Mouse (Mus musculus) fat pad, adult 2 months (tissue): Measurements from ENCODE around the gene Lrp2.

Source experiments
- DNase-seq: peaks from one replicate; pipeline ENCODE4 v3.0.0-alpha.2; 2011; ENCODE audit warnings: low read depth, low spot score; ENCODE audit errors: extremely low read depth

Lrp2 gene

GRCm38 (mm10) chr2:69414539-69414938 lies 171.3 kb downstream of the Lrp2 start:
- no peak for DNase-seq

DNA sequence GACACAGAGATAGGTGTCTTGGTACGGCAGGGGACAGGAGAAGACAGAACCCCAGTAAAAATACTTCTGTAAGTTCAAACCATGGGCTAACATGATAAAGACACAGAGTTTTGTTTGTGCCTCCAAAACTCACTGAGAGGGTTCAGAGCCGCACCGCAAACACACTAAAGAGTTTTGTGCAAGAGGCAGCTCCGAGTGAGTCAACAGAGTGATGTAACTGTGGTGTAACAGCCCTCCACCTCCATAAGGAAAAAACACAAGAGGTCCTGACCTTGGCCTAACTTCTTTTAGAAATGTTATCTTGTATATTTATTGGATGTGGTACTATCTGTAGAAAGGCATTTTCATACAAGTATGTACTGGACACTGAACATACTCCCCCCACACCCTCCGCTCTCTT lies 180.2 kb downstream of the Lrp2 start:
- no peak for DNase-seq

- DNase-seq, result no peak
These were observed 183.6 kb downstream of the Lrp2 start for GRCm38 (mm10) chr2:69402309-69402708.

- DNase-seq, result no peak
These were observed 184.0 kb downstream of the Lrp2 start for GRCm38 (mm10) chr2:69401891-69402290.

DNA sequence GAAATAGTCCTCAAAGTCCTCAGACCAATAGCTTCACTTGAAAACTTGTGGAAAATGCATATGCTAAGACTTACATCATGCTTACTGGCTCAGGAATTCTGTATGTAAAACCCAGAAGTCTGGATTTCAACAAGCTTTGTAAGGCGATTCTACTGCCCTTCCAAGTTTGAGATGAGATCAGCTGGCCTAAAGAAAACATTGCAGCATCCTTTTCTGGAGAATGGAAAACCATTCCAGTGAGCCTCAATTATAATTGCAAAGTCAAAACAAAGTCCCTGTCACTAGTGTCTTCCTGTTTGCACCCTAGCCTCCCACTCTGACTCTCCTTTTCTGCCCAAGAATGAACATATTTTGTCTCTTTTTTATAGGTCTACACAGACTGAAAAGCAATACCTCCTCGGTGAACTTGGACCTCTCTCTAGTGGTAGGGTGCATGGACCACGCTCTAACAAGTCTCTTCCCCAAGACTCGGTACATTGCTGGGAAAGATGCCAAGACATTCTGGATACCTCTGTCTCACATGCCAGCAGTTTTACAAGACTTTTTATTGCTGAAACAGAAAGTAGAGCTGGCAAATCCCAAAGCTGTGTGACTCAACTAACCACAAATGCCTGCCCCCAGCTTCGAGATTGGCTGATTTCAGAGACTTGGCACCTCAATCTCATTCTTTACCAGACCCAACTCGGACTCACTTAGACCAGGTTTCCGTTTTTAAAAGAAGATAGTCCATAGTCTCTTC lies 184.8 kb downstream of the Lrp2 start:
- DNase-seq, result no peak

DNA sequence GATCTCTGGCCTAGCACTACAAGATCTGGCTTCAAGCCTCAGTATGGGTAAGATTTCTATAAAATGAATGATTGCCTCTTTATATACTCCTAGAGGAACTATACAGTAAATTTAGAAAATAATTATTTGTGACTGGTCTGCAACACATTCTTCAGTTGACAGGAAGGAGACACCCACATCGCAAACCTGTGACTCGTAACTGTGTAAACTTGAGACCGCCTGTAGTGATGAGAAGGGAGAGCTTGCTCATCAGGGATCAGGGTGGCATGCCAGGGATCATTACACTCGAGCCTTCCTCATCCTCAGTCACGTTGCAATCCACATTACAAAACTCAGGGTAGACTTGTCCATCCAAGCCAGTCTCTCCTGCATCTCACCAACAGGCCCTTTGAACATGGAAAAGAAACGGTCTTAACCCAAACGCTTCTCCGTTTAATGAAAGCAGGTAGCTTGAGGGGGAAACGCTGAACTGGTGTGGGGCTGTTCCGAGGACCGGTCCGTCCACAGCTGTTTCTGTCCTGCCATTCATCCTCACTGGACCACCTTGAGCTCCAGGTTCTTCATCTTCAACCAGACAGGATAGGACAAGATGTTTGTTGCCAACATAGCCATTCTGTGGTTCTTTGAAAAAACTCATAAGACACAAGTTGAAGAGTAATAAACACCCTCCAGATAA lies 189.0 kb downstream of the Lrp2 start:
- DNase-seq, result no peak

DNA sequence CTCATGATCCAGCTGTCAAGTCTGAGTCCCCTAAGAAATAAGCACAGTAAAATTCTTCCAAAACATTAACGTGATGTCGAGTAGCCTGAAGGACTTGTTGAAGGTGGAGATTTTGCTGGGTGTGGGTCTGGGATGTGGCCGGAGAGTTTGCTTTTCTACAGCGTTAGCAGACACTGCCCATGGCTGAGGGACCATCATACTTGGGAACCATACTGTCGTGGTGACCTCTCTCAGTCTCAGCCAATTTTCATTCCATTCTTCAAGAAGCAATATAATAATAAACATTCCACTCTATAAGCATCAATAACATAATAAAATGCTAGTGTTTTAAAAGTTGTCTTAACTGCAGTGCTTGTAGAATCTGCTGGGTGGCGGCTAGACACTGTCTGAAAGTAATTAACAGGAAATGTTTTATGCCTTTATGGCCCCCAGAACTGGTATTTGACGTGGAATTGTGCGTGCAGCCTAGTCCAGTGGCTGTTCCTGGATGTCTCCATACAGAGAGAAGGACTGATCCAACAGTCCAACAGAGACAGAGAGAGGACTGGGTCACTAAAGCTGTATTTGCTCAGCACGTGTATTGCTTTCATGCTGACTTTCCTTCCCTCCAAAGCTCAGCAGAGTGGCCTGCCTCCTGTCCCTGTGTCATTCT lies 190.1 kb downstream of the Lrp2 start:
- DNase-seq, result no peak

- DNase-seq, result no peak
These were observed 191.9 kb downstream of the Lrp2 start for GRCm38 (mm10) chr2:69393947-69394346.

- no peak for DNase-seq
These were observed 199.6 kb downstream of the Lrp2 start for GRCm38 (mm10) chr2:69386118-69386871.

DNA sequence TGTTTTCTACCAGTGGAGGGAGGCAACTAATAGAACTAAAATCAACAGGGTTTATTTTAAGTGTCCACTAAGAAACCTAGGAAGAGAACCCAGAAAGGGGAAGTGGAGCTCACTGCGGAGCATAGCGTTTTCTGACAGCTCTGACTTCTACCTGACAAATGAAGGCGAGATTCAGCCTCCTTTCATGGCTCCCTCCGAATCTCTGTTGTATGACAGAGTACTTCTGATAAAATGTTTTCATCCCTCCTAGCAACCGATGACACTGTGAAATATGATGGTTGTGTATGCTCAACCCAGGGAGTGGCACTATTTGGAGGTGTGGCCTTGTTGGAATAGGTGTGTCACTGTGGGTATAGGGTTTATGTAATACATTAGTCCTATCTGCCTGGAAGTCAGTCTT lies 203.0 kb downstream of the Lrp2 start:
- DNase-seq, result no peak

DNA sequence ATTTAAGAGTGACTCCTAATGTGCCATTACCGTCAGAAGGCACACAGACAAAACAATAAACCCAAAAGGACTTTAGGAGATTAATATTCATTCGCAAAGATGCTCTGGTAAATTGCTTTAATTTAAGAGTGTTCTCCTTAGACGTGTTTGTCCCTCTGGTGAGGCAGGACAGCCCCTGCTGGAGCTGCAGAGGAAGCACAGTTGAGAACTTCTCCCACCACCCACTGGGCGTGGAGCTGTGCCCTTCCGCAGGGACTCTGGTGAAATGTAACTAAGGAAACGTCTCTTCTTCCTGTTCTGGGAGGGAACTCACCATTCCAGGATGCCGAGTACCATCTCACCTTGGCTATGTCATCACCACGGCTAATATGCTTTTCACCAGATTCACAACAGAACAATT lies 204.1 kb downstream of the Lrp2 start:
- no peak for DNase-seq

DNA sequence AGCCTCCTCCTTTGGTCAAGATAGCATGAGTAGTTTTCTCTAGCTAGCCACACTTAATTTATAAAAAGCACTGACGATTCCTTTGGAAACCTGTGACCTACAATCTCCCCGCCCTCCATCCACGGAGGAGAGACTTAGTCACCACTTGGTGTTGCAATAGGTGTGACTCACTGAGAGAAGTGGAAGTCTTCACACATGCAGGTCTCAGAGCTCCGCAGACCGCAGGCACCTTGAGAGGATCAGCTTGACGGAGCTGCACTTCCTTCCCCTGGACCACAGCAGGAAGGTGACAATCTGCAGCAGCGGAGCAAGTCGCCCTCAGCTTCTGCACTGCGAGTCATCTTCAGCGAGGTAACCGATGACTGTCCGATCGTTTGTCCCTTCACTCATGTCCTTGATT lies 205.6 kb downstream of the Lrp2 start, which contains the start of gene Dhrs9:
Gene Dhrs9 (plus strand): TSS at position 165 of the 400 bp plus-strand sequence.
- DNase-seq, result no peak

- no peak for DNase-seq
These were observed 206.1 kb downstream of the Lrp2 start for GRCm38 (mm10) chr2:69379801-69380200.

DNA sequence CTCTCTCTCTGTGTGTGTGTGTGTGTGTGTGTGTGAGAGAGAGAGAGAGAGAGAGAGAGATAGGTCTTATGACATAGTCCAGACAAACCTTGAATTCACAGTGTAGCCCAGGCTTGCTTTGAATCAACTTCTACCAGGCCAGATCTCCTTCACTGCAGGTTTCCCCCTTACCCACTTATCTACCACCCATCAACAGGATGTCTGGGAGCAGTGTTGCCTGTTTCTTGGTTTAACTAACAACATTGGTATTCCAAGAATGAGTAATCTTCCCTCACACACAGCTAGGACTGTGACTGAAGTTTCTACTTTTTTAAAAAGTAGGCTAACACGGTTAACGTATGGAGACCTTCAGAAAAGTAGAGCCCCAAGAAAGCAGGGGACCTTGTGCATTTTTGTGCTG lies 209.1 kb downstream of the Lrp2 start:
- no peak for DNase-seq
